Mouse (Mus musculus): ENCODE results near the gene Rnf185. TPM values are rescaled to one million over a fixed set of nuclear protein-coding genes. Genes with fewer than 3 reads are reported as not detected.

Rnf185 gene
- polyA plus RNA-seq, 1 experiment from 2014 or later: 17.2 TPM

GRCm38 (mm10) chr11:3396091-3396490, 56.1 kb downstream of the Rnf185 start:
- DNase-seq (ENCODE audit: low spot score): no peak

- no peak for DNase-seq (ENCODE audit: low spot score)
These were observed 57.6 kb downstream of the Rnf185 start for GRCm38 (mm10) chr11:3394520-3394919.

GRCm38 (mm10) chr11:3392526-3392925, 59.6 kb downstream of the Rnf185 start:
- no peak for DNase-seq (ENCODE audit: low spot score)

- no peak for DNase-seq (ENCODE audit: low spot score)
These were observed 61.4 kb downstream of the Rnf185 start for GRCm38 (mm10) chr11:3390789-3391188.

GRCm38 (mm10) chr11:3389996-3390395, 62.2 kb downstream of the Rnf185 start:
- no peak for DNase-seq (ENCODE audit: low spot score)

GRCm38 (mm10) chr11:3387482-3388196, 64.5 kb downstream of the Rnf185 start:
- DNase-seq (ENCODE audit: low spot score): no peak

- DNase-seq (ENCODE audit: low spot score): peak; percentile 78
These were observed 65.2 kb downstream of the Rnf185 start for GRCm38 (mm10) chr11:3386941-3387368.

- DNase-seq (ENCODE audit: low spot score): no peak
These were observed 69.3 kb downstream of the Rnf185 start for GRCm38 (mm10) chr11:3382602-3383594.

- DNase-seq (ENCODE audit: low spot score): no peak
These were observed 70.9 kb downstream of the Rnf185 start for GRCm38 (mm10) chr11:3381148-3381814.

GRCm38 (mm10) chr11:3379427-3379826, 72.7 kb downstream of the Rnf185 start:
- no peak for DNase-seq (ENCODE audit: low spot score)

- no peak for DNase-seq (ENCODE audit: low spot score)
These were observed 77.4 kb downstream of the Rnf185 start for GRCm38 (mm10) chr11:3374741-3375140.

- DNase-seq (ENCODE audit: low spot score): no peak
These were observed 77.9 kb downstream of the Rnf185 start for GRCm38 (mm10) chr11:3374293-3374645.

- DNase-seq (ENCODE audit: low spot score): no peak
These were observed 78.4 kb downstream of the Rnf185 start for GRCm38 (mm10) chr11:3373591-3374292.

- DNase-seq (ENCODE audit: low spot score): no peak
These were observed 80.4 kb downstream of the Rnf185 start for GRCm38 (mm10) chr11:3371599-3372295.

GRCm38 (mm10) chr11:3370928-3371598, 81.1 kb downstream of the Rnf185 start:
- DNase-seq (ENCODE audit: low spot score): peak; percentile 80

GRCm38 (mm10) chr11:3370162-3370561, 82.0 kb downstream of the Rnf185 start:
- DNase-seq (ENCODE audit: low spot score): no peak

GRCm38 (mm10) chr11:3369449-3369848, 82.7 kb downstream of the Rnf185 start:
- DNase-seq (ENCODE audit: low spot score): no peak

GRCm38 (mm10) chr11:3368983-3369382, 83.2 kb downstream of the Rnf185 start:
- DNase-seq (ENCODE audit: low spot score): no peak

GRCm38 (mm10) chr11:3366411-3366810, 85.8 kb downstream of the Rnf185 start:
- DNase-seq (ENCODE audit: low spot score): no peak

Measured in thymus, postnatal 0 days (tissue).